Mouse (Mus musculus): ENCODE measurements at regions not wholly inside any gene's neighbourhood (a gene's known extent, or its start where the extent isn't known, plus 50 kb on each side); places are given as distances from the start of the nearest gene placed in this dataset.

DNA sequence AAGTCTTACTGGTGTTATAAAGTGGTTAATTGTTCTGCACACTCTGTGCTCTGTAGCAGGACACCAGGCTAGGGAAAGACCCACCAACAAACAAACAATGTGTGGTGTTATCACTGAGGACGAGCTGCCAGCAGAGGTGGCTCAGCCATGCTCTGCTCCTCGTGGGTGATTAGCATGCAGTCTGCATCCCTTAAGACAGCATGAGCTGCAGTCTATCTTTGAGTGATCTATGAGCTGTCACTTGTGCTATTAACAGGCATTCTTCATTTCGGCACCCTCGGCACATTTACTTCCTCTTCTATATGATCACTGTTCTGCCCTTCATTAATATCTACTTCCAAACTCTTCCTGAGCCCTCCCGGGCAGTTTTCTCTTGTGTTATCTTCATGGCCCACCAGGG is 178.5 kb upstream of the Ntf3 start:
- no peak for TF ChIP-seq POLR2A (IDR thresholded peaks at IDR 0.05; ENCODE audit: borderline replicate concordance, control insufficient read depth, low read depth, low read length)
- no peak for TF ChIP-seq CTCF (IDR thresholded peaks at IDR 0.05; ENCODE audit: control insufficient read depth, insufficient read depth, low read length)
